Mouse (Mus musculus) liver, adult (tissue): ENCODE measurements at regions not wholly inside any gene's neighbourhood (a gene's known extent, or its start where the extent isn't known, plus 50 kb on each side); places are given as distances from the start of the nearest gene placed in this dataset.

Experiments used
- GATA4 ChIP-seq: IDR thresholded peaks from 2 replicates; pipeline ENCODE4 v1.6.1; 2014; ENCODE audit warnings: mild to moderate bottlenecking, low read length; ENCODE audit not compliant: insufficient replicate concordance

DNA sequence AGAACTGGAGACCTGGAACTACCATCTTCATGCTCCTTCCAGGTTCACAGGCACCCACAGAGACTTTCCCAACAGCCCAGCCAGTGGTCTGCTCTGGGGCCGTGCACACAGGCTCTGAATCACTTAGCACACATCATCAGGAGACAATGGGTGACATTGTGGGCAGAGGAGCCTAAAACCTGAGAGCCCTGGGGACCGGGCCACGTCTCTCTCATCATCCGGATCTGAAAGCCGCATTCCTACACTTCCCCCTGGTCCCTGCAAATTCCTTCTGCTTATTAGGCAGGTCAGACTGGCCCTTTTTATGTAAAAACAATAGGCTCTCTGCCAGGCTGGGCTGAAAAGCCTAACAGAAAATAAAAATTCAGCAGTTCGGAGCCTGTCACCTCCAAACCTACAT is 119.6 kb upstream of the Tbx3 start:
- TF ChIP-seq GATA4, result no peak

DNA sequence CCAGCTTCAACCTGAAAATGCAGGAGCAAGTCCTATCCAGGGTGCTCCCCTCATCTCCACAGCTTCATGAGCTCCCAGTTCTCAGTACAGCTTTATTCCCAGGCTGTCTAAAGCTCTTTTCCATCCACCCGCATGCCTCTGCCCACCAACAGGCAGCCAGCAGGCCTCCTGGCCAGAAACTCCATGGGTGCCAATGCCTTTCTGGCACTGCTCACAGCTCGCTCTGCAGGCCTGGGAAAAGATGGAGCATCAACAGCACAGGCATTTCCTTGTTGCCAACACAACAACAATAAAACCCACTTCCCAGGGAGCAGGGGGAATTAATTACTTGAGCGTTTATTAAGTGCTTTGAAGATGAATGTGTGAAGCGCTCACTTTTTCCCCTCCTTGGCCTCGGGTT is 117.0 kb upstream of the Tbx3 start:
- TF ChIP-seq GATA4, result no peak

GRCm38 (mm10) chr5:119557071-119557470 is 113.4 kb upstream of the Tbx3 start:
- TF ChIP-seq GATA4, result no peak

GRCm38 (mm10) chr5:119559696-119560095 is 110.8 kb upstream of the Tbx3 start:
- TF ChIP-seq GATA4, result no peak

- TF ChIP-seq GATA4, result no peak
These were observed 110.1 kb upstream of the Tbx3 start for GRCm38 (mm10) chr5:119560392-119560791.

DNA sequence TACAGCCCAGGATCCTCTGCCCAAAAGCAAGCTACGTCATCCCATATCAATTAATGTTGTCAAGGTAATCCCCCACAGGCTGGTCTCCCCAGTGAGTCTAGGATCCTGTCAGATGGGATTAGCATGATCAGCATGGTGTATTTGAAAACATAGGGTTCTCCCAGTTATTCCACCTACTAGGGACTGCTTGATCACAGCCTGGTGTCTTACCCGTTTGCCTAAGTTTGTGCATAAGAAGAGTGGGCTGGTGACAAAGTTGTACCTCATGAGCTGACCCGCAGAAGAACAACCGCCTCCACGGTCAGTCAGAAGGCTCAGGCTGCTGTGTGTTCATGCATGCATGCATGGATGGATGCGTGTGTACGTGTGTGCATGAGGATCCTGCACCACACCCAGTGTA is 108.9 kb upstream of the Tbx3 start:
- no peak for TF ChIP-seq GATA4

- TF ChIP-seq GATA4, result no peak
These were observed 106.7 kb upstream of the Tbx3 start for GRCm38 (mm10) chr5:119563510-119564351.

DNA sequence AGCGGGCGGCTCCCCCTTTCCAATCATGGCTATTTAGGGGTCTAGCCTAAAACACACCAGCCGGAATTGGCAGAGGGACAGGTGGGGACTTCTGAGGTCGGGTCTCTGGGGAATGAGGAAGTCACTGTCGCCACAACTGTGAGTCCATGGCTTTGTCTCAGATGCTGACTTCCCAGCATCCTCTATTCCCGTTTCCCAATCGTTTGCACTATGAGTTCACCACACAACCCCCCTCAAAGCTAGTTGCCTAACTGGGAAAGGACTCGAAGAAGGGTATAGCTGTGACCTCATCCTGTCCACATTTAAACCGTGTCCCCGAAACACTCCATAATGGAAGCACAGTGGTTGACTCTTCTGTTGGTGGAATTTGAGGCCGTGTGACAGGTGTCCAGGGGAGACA is 102.8 kb upstream of the Tbx3 start:
- TF ChIP-seq GATA4, result no peak

DNA sequence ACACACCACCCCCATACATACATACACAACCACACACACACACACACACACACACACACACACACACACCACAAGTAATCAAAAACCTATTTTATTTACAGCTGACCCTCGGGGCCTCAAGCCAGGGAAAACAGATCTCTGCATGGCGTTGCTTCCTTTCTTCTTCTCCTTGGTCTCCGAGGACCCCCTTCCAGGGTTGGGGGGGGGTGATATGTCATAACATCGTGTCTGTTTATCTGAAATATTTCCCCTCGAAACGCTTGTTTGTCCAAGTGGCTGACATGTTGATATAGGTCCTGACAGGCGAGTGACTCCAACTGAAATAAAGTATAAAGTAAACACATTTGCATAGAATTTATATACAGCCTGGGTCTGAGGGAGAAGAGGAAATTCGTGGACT is 100.4 kb upstream of the Tbx3 start:
- TF ChIP-seq GATA4, result no peak

DNA sequence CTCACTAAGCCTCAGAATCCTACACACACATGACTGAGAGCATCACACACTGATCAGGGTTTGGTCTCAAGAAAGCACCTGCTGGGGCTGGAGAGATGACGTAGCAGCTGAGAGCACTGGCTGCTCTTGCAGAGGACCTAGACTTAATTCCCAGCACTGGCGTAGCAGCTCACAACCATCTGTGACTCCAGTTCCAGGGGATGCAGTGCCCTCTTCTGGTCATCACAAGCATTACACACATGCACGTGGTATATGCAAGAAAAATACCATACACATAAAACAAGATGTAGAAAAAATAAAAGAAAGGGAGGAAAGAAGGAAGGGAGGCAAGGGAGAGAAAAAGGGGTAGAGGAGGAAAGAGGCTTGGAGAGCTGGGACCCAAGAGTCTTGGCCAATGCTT is 98.8 kb upstream of the Tbx3 start:
- TF ChIP-seq GATA4, result no peak

DNA sequence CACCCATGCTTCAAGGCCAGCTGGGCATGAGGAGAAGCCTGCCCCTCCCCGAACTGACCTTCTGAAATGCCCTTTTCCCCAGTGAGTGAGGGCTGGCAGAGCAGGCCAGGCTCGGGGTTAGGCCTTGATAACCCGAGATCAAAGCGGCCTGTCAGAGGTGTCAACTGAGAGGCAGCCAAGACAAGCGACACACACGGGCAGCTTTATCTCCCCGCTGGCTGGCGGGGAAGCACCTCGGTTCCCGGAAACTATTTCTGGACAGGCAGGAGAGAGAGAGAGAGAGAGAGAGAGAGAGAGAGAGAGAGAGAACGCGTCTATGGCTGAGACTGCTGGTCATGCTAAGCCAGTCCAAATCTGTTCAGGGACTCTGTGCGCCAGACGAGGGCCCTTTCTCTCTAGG is 95.3 kb upstream of the Tbx3 start:
- peak; percentile 97 for TF ChIP-seq GATA4

DNA sequence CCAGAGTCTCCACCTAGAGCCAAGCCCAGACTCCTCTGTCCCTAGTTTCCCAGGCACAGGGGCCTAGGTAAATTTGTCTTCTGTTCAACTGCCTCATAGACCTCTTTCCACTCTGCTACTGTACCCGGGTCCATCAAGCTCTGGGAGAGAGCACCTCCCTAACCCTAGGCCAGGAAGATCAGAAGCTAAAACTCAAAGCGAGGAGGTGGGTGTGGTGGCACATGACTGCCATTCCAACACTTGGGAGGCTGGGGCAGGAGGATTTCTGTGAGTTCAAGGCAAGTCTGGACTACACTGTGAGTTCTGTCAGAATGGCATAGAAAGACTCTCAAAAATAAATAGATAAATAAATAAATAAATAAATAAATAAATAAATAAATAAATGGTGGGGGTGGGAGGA is 91.2 kb upstream of the Tbx3 start:
- TF ChIP-seq GATA4, result no peak

GRCm38 (mm10) chr5:119579806-119580205 is 90.7 kb upstream of the Tbx3 start:
- no peak for TF ChIP-seq GATA4

GRCm38 (mm10) chr5:119580395-119580794 is 90.1 kb upstream of the Tbx3 start:
- no peak; the same call in 1 of the 2 replicates for TF ChIP-seq GATA4

DNA sequence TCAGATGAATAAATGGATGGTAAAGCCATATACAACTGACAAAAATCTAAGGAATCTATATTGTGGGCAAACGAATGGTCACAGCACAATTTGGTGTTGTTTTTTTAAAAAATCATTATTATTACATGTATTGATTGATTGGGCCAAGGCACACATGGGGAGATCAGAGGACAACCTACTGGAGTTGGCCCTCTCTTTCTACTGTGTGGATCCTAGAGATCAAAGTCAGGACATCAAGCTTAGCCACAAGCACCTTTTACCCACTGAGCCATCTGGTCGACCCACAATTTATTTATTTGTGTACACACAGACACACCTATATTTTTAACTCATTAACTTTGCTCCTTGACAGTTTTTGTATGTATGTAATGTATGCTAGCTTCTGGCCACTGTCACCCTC is 89.7 kb upstream of the Tbx3 start:
- TF ChIP-seq GATA4, result no peak

DNA sequence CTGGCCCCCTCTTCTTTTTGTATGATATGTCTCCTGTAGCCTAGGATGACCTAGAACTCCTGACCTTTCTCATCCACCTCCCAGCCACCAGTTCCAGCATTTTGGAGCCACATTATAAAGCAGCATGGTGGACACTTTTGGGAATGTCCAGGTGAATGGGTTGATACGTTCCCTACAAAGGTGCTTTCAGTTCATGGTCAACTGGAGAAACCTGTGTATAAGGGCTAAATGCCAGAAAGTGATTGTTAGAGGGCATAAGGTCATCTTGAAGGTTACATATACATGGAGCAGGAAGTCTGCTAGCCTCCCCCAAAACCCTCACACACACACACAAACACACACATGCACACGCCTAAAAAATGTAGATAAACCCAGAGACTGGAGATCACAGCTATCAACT is 86.1 kb upstream of the Tbx3 start:
- TF ChIP-seq GATA4, result no peak

GRCm38 (mm10) chr5:119584914-119585313 is 85.6 kb upstream of the Tbx3 start:
- TF ChIP-seq GATA4, result no peak

- TF ChIP-seq GATA4, result no peak
These were observed 83.9 kb upstream of the Tbx3 start for GRCm38 (mm10) chr5:119586391-119587058.
